Mouse (Mus musculus) kidney, embryonic 15.5 days (tissue): ENCODE measurements around the gene Gns. TPM values are rescaled to one million over a fixed set of nuclear protein-coding genes. Genes with fewer than 3 reads are reported as not detected.

Source experiments
- ATAC-seq: fragments of 200-750 bp; cut with Nextera tagmentation; replicated peaks from 2 replicates; pipeline ENCODE4 v1.8.0; 2017; ENCODE audit warnings: moderate TSS enrichment; ENCODE audit not compliant: low FRiP score
- H3K27ac ChIP-seq: fragments of 300-500 bp; sonication (generic); 2 replicates; pipeline ENCODE4 v1.5.1; 2015; ENCODE audit warnings: mild to moderate bottlenecking, inconsistent platforms
- H3K27me3 ChIP-seq: fragments of 300-500 bp; sonication (generic); 2 replicates; pipeline ENCODE4 v1.6.1; 2015; ENCODE audit warnings: inconsistent platforms
- H3K36me3 ChIP-seq: fragments of 300-500 bp; sonication (generic); 2 replicates; pipeline ENCODE4 v1.6.1; 2015; ENCODE audit warnings: inconsistent platforms
- H3K4me1 ChIP-seq: fragments of 300-500 bp; sonication (generic); 2 replicates; pipeline ENCODE4 v1.6.1; 2015; ENCODE audit warnings: inconsistent platforms
- H3K4me2 ChIP-seq: fragments of 300-500 bp; sonication (generic); 2 replicates; pipeline ENCODE4 v1.6.1; 2015; ENCODE audit warnings: moderate library complexity, mild to moderate bottlenecking, inconsistent platforms
- H3K4me3 ChIP-seq: fragments of 300-500 bp; sonication (generic); replicated peaks from 2 replicates; pipeline ENCODE4 v1.5.1; 2015; ENCODE audit warnings: mild to moderate bottlenecking, inconsistent platforms
- H3K9ac ChIP-seq: fragments of 300-500 bp; sonication (generic); 2 replicates; pipeline ENCODE4 v1.6.1; 2015; ENCODE audit warnings: mild to moderate bottlenecking, inconsistent platforms
- H3K9me3 ChIP-seq: fragments of 300-500 bp; sonication (generic); replicated peaks from 2 replicates; pipeline ENCODE4 v1.6.1; 2016; ENCODE audit warnings: inconsistent platforms
- WGBS: fragments of 180-500 bp; shearing (Covaris S2); methylation state at CpG from one replicate; pipeline ENCODE4 v1.1.7; 2015; ENCODE audit warnings: mixed read lengths; 5-methylcytosine and 5-hydroxymethylcytosine counted together
- polyA plus RNA-seq: library from polyadenylated mRNA; unstranded; fragments of >200 nt; fragmentation: Nextera tagmentation; extraction: Ambion mirVana; gene quantifications from 2 replicates; pipeline ENCODE4 v1.2.1, GENCODE M21; 2015

The Gns gene
- polyA plus RNA-seq, 1 experiment from 2014 or later = 46.0 TPM

DNA sequence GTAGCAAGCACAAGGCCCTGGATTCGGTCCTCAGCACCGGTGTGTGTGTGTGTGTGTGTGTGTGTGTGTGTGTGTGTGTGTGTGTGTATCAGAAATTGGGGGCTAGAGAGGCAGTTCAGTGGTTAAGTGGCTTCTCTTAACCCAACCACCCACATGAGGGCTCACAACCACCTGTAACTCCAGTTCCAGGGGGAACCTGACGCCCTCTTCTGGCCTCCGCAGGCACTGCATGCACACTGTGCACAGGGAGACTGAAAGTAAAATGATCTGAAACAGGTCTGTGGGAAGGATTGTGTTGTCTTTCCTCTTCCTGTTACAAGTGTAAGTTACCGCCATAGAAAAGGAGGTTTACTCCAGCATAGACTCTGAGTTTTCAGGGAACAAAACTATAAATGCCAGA is 62.2 kb downstream of the Gns start:
- ATAC-seq = no peak
- Histone ChIP-seq H3K4me2 (no peak overlapping the region), H3K9ac (no peak overlapping the region), H3K4me1 (peaks cover 95% of the 10 kb centered on the region), H3K9me3 (no peaks in the 10 kb centered on the region), H3K27ac (peak overlapping the region; percentile 90), H3K36me3 (no peaks in the 10 kb centered on the region), H3K4me3 (no peak overlapping the region), H3K27me3 (no peaks in the 10 kb centered on the region)
- 63% methylated on average over 5 of the region's 5 CpGs for WGBS

DNA sequence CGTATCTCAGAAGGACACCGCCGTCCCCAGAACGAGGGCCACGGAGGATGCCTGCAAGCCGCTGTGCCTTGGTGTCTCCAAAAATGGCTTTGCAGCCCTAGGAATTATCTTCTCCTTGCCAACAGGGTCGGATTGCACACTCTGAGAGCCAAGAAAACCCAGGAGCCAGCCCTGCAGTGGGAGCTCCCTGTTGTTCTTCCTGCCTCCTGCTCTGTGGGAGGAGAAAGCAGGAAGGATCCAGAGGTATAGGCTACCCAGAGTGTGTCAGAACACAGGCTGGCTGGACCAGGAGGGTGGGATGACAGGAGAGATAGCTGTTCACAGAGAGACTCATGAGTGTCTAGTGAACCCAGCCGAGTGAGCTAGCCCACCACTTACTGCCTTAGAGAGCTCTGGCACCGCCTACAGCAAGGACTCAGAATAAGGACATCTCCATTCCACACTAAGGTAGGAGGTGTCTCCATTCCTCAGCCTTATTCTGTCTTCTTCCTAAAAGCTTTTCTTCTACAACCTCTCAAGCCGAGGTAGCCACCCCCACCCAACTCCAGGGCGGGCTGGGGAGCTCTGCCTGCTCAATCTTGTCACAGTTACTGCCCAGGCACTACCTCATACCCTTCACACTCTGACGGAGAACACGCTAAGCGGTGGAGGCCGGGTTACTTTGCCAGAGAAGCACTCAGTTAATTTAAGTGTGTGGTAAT is 63.3 kb downstream of the Gns start:
- ATAC-seq = no peak
- no peak overlapping the region for H3K9ac ChIP-seq
- WGBS = 66% methylated on average over 15 of the region's 15 CpGs
- H3K27me3 ChIP-seq = no peaks in the 10 kb centered on the region
- peaks cover 94% of the 10 kb centered on the region for H3K4me1 ChIP-seq
- H3K9me3 ChIP-seq = no peaks in the 10 kb centered on the region
- H3K4me2 ChIP-seq = no peak overlapping the region
- peak overlapping the region; percentile 90 for H3K27ac ChIP-seq
- H3K36me3 ChIP-seq = no peaks in the 10 kb centered on the region
- H3K4me3 ChIP-seq = no peak overlapping the region

GRCm38 (mm10) chr10:121429089-121429488 is 64.2 kb downstream of the Gns start:
- peaks cover 88% of the 10 kb centered on the region for H3K4me1 ChIP-seq
- H3K27me3 ChIP-seq = no peaks in the 10 kb centered on the region
- ATAC-seq = peak; percentile 72
- no peaks in the 10 kb centered on the region for H3K36me3 ChIP-seq
- whole genome bisulfite sequencing = 8% methylated on average over 2 of the region's 2 CpGs
- no peaks in the 10 kb centered on the region for H3K9me3 ChIP-seq
- peak overlapping the region; percentile 90 for H3K27ac ChIP-seq
- H3K4me2 ChIP-seq = peak overlapping the region; percentile 53
- no peak overlapping the region for H3K4me3 ChIP-seq
- H3K9ac ChIP-seq = no peak overlapping the region

- peak overlapping the region; percentile 53 for H3K4me2 ChIP-seq
- H3K4me3 ChIP-seq = 0 out of 2 replicates have a peak overlapping the region, but pooled peaks have one; percentile 6
- 25% methylated on average over 8 of the region's 8 CpGs for WGBS
- H3K4me1 ChIP-seq = peaks cover 89% of the 10 kb centered on the region
- H3K27ac ChIP-seq = peak overlapping the region; percentile 90
- 0 out of 2 replicates have a peak overlapping the region, but pooled peaks have one; percentile 33 for H3K9ac ChIP-seq
- no peaks in the 10 kb centered on the region for H3K9me3 ChIP-seq
- no peaks in the 10 kb centered on the region for H3K27me3 ChIP-seq
- H3K36me3 ChIP-seq = no peaks in the 10 kb centered on the region
- 0 out of 2 replicates have a peak, but pooled peaks have one; percentile 23 for ATAC-seq
These were observed 64.7 kb downstream of the Gns start for GRCm38 (mm10) chr10:121429581-121429980.

DNA sequence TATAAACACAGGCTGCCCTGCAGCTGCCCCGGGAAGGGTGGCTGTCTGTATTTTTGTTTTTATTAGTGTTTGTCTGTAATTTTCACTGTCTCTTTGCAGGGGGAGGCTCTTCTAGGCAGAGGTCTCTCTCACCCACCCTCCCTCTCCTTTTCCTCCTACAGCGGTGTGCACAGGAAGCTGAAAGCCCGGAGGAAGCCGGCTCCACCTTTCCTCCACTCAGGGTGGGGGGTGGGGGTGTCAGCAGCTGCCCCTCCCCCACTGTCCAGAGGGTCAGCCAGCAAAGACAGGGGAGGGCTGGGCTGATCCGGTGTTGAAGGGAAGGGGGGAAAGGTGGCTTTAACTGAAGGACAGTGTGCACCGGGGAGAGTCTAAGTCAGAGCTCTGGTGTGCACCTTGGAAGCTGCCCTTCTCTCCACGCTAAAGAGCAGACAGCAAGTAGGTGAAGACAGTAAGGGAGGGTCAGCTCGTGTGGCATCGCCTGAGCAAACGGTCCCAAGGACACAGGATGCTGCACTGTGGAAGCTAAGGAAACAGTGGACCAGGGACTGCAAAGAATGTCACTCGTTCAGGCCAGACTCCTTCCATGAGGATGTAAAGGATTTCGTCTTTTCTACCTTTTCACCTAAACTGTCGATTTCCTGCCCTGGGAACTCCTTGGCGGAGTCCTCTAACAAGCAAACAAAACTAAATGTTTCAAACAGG is 65.2 kb downstream of the Gns start:
- Histone ChIP-seq H3K27me3 (no peaks in the 10 kb centered on the region), H3K27ac (peak overlapping the region; percentile 90), H3K36me3 (no peaks in the 10 kb centered on the region), H3K9ac (peak overlapping the region; percentile 33; the same call in 1 of the 2 replicates), H3K4me2 (peak overlapping the region; percentile 53), H3K9me3 (no peaks in the 10 kb centered on the region), H3K4me1 (peaks cover 91% of the 10 kb centered on the region), H3K4me3 (0 out of 2 replicates have a peak overlapping the region, but pooled peaks have one; percentile 6)
- peak; percentile 34 for ATAC-seq
- 15% methylated on average over 14 of the region's 14 CpGs for WGBS

DNA sequence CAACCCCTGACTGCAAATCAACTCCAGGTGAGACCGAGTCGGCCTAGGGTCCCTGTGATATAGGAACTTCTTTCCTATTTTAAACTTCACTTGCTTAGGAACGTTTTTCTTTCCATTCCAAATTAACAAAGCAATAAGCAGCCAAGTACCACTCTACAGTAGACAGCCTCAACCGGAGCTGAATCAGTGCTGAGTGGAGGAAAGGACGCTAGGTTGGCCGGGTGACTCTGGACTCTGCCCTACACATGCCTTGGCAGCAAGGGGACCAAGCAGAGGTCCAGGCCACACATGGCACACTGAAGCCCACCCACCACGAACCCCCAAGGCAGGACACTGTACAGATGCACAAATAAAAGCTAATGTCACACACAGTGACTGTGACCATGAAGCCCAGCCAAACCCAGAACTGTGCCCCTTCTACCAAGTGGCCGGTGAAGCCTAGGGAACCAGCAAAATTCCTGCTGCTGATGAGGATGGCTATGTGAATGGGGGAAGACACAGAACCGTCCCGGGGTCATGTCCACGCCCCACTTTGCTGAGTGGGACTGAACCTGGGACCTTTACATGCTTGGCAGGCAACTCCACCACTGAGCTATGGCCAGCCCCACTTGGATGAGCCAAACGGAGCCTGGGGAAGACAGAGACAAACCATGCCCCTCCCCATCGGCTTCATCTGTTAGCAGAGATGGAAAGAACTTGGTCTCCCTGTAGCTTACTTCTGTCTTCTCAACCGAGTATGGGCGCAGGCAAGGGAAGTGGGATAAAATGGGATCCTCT is 66.1 kb downstream of the Gns start:
- Histone ChIP-seq H3K9ac (no peak overlapping the region), H3K4me2 (no peak overlapping the region), H3K4me1 (peaks cover 91% of the 10 kb centered on the region), H3K36me3 (no peaks in the 10 kb centered on the region), H3K27me3 (no peaks in the 10 kb centered on the region), H3K9me3 (no peaks in the 10 kb centered on the region), H3K27ac (peak overlapping the region; percentile 90), H3K4me3 (no peak overlapping the region)
- 69% methylated on average over 15 of the region's 15 CpGs for WGBS
- no peak for ATAC-seq

DNA sequence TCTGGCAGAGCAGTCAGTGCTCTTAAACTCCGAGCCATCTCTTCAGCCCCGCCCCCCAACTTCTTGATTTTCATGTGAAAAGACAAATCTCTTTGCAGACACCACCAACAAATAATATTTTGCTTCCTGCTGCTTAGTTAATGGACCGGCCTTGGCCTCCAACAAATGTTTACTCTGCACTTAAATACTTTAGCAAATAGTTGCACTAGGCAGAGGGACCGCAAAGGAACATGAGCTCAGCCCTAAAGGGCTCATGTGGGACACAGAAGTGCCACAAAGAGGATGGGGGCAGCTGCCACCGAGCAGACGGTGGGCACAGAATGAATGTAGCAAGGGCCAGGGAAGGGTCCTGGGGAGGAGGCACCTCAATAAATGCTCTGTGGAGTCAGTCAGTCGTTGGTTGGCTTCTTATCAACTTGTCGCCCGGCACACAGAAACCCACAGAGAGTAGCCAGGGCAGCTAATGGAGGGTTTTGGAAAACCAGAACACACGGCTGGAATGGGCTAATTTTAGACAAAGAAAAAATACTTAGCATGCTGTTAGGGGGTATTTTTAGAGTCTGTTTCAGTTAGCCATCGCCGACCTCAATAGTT is 67.2 kb downstream of the Gns start:
- WGBS = 57% methylated on average over 12 of the region's 12 CpGs
- ATAC-seq = no peak
- Histone ChIP-seq H3K9me3 (no peaks in the 10 kb centered on the region), H3K27ac (peak overlapping the region; percentile 90), H3K9ac (no peak overlapping the region), H3K36me3 (no peaks in the 10 kb centered on the region), H3K4me1 (peaks cover 92% of the 10 kb centered on the region), H3K4me2 (0 out of 2 replicates have a peak overlapping the region, but pooled peaks have one; percentile 26), H3K27me3 (no peaks in the 10 kb centered on the region), H3K4me3 (no peak overlapping the region)

- Histone ChIP-seq H3K36me3 (no peaks in the 10 kb centered on the region), H3K27ac (peak overlapping the region; percentile 78), H3K4me3 (no peak overlapping the region), H3K27me3 (no peaks in the 10 kb centered on the region), H3K4me2 (no peak overlapping the region), H3K9ac (no peak overlapping the region), H3K9me3 (no peaks in the 10 kb centered on the region), H3K4me1 (peaks cover 87% of the 10 kb centered on the region)
- no peak for ATAC-seq
- WGBS = 57% methylated on average over 16 of the region's 16 CpGs
These were observed 67.9 kb downstream of the Gns start for GRCm38 (mm10) chr10:121432635-121433280.

GRCm38 (mm10) chr10:121434441-121435103 is 69.7 kb downstream of the Gns start:
- H3K27ac ChIP-seq = peak overlapping the region; percentile 20; the same call in 1 of the 2 replicates
- H3K9ac ChIP-seq = no peak overlapping the region
- no peaks in the 10 kb centered on the region for H3K36me3 ChIP-seq
- 61% methylated on average over 15 of the region's 15 CpGs for WGBS
- no peak for ATAC-seq
- H3K4me2 ChIP-seq = no peak overlapping the region
- no peaks in the 10 kb centered on the region for H3K27me3 ChIP-seq
- H3K9me3 ChIP-seq = no peaks in the 10 kb centered on the region
- H3K4me3 ChIP-seq = no peak overlapping the region
- H3K4me1 ChIP-seq = peaks cover 70% of the 10 kb centered on the region

- ATAC-seq = peak; percentile 33; the same call in 1 of the 2 replicates
- peak overlapping the region; percentile 50 for H3K4me2 ChIP-seq
- 0 out of 2 replicates have a peak overlapping the region, but pooled peaks have one; percentile 79 for H3K27ac ChIP-seq
- H3K4me3 ChIP-seq = peak overlapping the region; percentile 13
- no peaks in the 10 kb centered on the region for H3K36me3 ChIP-seq
- no peaks in the 10 kb centered on the region for H3K9me3 ChIP-seq
- no peaks in the 10 kb centered on the region for H3K27me3 ChIP-seq
- WGBS = 38% methylated on average over 28 of the region's 28 CpGs
- peaks cover 70% of the 10 kb centered on the region for H3K4me1 ChIP-seq
- H3K9ac ChIP-seq = no peak overlapping the region
These were observed 70.8 kb downstream of the Gns start for GRCm38 (mm10) chr10:121435546-121436257.
